Mouse (Mus musculus): ENCODE data around the gene Ccnk.
A peak's percentile ranks its signal among the peaks of the same experiment; 100 is the strongest.

Gene Ccnk

DNA sequence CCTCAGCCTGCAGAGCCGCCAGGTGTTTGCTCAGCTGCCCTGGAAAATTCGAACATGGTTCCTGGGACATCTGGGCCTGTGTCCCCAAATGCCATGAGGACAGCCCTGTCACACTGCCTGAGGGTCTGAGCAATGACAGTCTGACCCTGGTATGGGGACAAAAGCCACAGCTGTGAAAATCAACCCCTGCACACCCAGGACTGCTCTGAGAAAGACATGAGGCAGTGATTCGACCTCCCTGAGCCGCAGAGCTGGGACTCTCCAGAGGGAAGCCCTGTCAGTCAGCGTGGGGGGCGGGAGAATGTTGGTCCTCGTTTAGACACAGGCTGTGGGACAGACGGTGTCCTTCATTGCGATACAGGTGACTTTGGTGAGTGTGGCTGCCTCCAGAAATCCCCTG, 66.2 kb downstream of the Ccnk start:
- no peak for DNase-seq (ENCODE audit: low spot score in 2 of 2)

DNA sequence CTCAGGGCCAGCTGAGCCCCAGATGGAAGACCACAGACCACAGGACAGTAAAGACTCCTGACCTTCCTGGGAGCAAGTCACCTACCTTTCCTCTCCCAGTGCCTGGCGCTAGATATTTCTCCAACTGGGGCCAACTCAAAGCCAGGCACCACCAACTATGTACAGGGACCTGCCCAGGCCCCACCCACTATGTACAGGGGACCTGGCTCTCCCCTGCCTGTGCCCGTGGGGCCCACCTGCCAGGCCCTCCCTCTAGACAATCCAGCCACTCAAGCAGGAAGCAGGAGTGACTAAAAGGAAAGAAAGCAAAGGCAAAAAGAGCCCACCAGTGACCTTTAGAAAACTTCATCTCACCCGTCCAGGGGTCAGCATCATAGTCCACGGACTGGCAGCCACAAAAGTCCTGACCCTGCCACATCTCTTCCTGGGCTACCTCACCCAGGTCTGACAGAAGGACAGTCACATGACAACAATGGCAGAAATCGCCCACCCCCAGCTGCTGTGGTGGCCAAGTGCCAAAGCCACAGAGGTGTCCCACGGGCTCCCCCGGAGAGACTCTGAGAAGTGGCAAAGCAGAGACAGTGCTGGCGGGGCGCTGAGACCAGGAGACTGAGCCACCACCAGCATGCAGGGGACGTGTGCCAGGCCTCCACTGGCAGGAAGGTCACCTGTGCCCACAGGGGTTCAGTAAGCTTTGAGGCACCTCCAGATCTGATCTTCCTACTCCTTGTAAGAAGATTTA, 67.6 kb downstream of the Ccnk start:
- no peak for DNase-seq (ENCODE audit: low spot score in 2 of 2)

DNA sequence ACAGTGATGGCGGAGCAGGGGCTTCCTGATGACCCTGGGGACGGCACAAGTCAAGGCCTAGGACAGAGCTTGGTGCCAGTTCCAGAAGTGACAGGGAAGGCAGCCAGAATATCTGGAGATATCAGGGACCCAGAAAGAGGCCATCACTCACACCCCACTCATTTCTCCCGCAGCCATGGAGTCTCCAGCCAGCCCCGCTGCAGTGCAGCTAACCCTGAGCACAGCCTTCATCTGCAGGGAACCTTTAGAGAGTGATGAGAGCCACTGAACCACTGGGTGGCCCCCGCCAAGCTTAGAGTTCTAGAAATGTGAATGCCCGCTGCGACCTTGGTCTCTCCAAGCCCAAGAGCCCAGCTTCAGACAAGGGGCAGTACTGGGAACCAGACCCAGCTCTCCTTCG, 69.6 kb downstream of the Ccnk start:
- no peak for DNase-seq (ENCODE audit: low spot score in 2 of 2)

DNA sequence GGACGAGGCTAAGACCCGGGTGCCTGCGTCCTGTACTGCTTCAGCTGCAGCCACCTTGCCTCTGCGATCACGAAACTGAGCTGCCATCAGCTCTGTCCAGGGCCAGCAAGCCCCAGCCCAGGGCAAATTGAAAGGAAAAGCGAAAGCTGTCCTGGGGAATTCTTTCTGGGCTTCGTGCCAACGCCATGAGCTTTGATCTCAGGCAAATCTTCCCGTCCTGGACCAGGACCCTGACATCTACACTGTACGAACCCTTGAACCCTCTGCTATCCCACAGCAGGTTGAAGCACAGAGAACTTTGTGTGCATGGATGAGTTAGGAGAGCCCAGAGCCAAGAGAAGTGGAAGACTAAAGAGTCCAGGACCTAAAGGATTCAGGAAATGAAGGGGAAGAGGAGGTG, 70.1 kb downstream of the Ccnk start:
- peak; percentile 75 to 79 for DNase-seq (ENCODE audit: low spot score in 2 of 2)

DNA sequence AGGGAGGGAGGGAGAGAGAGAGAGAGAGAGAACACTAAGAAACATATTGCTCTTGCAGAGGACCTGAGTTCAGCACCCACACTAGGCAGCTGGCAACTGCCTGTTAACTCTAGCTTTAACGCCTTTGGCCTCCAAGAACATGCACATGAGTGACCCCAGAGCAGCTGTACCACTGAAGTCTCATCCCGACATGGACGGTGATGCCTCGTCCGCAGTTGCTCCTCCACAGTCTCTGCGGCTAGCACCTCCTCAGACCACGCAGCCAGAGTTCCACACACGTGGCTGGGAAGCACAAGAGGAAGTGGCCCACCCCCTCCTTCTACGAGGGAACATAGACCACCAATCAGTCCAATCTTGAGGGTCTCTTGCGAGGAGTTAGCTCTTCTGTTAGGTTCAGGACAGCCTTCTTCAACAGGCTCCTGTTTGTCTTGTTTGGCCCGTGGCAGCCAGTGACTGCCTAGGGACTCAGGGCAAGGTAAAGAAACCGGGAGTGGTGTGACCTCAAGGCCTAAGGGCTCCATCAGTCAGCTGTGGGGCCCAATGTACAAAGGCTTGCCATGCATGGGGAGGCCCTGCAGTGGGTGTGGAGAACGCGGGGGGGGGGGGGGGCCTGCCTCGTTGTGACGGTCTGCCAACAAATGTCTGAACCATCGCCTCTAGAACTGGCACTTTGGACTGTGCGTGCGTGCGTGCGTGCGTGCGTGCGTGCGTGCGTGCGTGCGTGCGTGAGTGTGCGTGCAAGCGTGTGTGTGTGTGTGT, 71.8 kb downstream of the Ccnk start:
- no peak for DNase-seq (ENCODE audit: low spot score in 2 of 2)

DNA sequence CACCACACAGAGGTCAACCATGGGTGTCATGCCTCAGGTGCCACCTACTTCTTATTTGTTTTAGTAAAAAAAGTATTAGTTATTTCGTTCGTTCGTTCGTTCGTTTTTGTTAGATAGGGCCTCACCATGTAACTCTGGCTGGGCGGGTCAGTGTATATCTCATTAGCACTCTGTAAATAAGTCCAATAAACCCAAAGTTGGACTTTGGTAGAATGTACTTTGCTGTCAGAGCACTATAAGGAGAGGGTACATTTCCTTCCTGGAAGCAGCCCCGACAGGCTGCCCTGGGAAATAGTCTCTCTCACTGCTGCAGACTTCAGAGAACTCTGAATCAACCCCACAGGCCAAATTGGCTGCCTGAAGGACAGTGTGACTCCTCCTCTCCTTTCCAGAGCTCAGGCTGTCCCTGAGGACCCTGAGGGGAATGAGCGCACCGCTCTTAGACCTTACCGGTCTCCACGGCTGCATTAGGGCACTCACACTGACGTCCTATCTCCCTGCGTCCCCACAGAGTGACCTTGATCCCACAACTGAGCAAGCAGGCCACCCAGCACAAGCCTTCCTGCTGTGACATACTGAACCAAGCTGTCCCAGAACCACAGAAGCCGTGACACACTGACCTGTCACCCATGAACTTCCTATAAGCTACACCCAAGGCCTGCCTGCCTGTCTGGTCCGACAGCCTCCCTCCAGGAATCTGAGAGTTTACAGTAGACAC, 72.6 kb downstream of the Ccnk start:
- no peak for DNase-seq (ENCODE audit: low spot score in 2 of 2)
